Mouse (Mus musculus) v-Abl transformed pro-B cells (cell line): ENCODE results near the gene Hoxb3.

Source experiments
- in situ Hi-C, 2 experiments: fragments of 400-800 bp; cut with MboI; formaldehyde crosslinking; loops; one replicate each; pipeline ENCODE4 v1.15.1; 2025; ENCODE audit not compliant: unreplicated experiment in 2 of 2

Hoxb3 gene

GRCm38 (mm10) chr11:96383381-96383780, 60.3 kb downstream of the Hoxb3 start:
- in situ Hi-C loops: no loop called here

GRCm38 (mm10) chr11:96387635-96388034, 64.5 kb downstream of the Hoxb3 start:
- in situ Hi-C loops: no loop called here

- in situ Hi-C loops: no loop called here
Measured at GRCm38 (mm10) chr11:96396772-96397626, 73.9 kb downstream of the Hoxb3 start.
